Mouse (Mus musculus): Measurements from ENCODE around the gene Spocd1. TPM values are rescaled to one million over a fixed set of nuclear protein-coding genes. Genes with fewer than 3 reads are reported as not detected.

Spocd1 gene
- polyA plus RNA-seq, 1 experiment from 2014 or later = not detected

DNA sequence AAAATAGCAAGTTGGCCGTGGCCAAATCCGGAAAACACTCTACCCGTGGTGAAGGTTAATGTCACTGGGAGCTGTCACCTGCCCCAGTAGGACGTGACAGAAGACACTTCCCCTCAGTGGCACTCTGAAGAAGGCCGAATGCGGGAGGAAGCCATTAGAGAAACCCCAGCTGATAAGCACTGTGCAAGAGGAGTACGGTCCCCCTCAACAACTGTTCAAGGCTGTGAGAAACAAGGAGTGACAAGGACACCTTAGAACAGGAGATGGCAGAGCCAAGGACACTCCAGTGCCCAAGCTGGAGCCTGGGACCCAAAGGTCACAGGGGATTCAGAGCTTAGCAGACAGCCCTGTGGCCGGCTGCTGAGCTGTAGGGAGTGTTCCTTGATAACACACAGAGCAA, 2.5 kb upstream of the Spocd1 start:
- WGBS = 59% methylated on average over 8 of the region's 8 CpGs
- no peaks in the 10 kb centered on the region for H3K4me1 ChIP-seq (ENCODE audit: control insufficient read depth, insufficient read depth, low read length)
- ATAC-seq (ENCODE audit: low FRiP score) = no peak
- DNase-seq (ENCODE audit: low spot score, missing footprints) = peak; percentile 44
- no peaks in the 10 kb centered on the region for H3K27me3 ChIP-seq (ENCODE audit: control insufficient read depth, insufficient read depth, low read length)
- H3K9me3 ChIP-seq (ENCODE audit: control insufficient read depth, low read length) = no peaks in the 10 kb centered on the region
- H3K4me2 ChIP-seq = no peak overlapping the region
- H3K36me3 ChIP-seq (ENCODE audit: control insufficient read depth, insufficient read depth, low read length) = no peaks in the 10 kb centered on the region
- H3K9ac ChIP-seq (ENCODE audit: low read length) = no peak overlapping the region
- no peak overlapping the region for H3K4me3 ChIP-seq (ENCODE audit: low read depth, low read length)
- H3K27ac ChIP-seq (ENCODE audit: low read depth, low read length) = no peak overlapping the region

- 80% methylated on average over 3 of the region's 3 CpGs for WGBS
- DNase-seq (ENCODE audit: low spot score, missing footprints) = no peak
- no peak overlapping the region for H3K4me3 ChIP-seq (ENCODE audit: low read depth, low read length)
- H3K27me3 ChIP-seq (ENCODE audit: control insufficient read depth, insufficient read depth, low read length) = no peaks in the 10 kb centered on the region
- H3K9me3 ChIP-seq (ENCODE audit: control insufficient read depth, low read length) = no peaks in the 10 kb centered on the region; the same call in 1 of the 2 replicates
- no peak overlapping the region for H3K27ac ChIP-seq (ENCODE audit: low read depth, low read length)
- no peaks in the 10 kb centered on the region for H3K36me3 ChIP-seq (ENCODE audit: control insufficient read depth, insufficient read depth, low read length)
- no peak overlapping the region for H3K4me2 ChIP-seq
- no peak for ATAC-seq (ENCODE audit: low FRiP score)
- no peak overlapping the region for H3K9ac ChIP-seq (ENCODE audit: low read length)
- no peaks in the 10 kb centered on the region for H3K4me1 ChIP-seq (ENCODE audit: control insufficient read depth, insufficient read depth, low read length)
These were observed 2.0 kb upstream of the Spocd1 start for GRCm38 (mm10) chr4:129927091-129927490.

DNA sequence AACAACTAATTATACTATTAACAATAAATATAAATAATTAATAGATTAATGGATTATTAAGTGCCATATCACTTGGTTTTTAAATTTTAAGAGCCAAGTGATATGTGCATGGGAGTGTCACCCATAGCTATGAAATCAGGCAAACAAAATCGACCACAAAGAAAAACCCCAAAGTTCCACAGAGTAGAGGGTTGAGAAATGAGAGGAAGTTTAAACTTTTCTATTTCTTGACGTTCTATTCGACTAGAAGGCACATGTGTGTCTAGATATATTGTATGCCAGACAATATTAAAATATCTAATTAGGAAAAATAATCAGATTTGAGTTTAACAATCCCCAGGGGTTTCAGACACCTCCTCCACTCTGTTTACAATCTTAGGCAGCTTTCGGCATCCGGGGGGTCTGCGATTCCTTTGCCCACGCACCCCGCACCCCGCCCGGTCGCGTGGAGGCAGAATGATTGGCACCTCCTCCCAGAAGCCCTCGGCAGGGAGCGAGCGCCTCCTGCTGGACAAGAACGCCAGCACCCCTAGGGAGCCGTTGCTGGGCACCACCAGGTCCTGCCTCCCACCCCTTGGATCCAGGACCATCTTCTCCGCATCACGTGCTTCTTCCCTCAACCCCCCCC, 811 bp upstream of the Spocd1 start:
- Histone ChIP-seq H3K9me3 (ENCODE audit: control insufficient read depth, low read length) (no peaks in the 10 kb centered on the region; the same call in 1 of the 2 replicates), H3K9ac (ENCODE audit: low read length) (no peak overlapping the region), H3K27me3 (ENCODE audit: control insufficient read depth, insufficient read depth, low read length) (no peaks in the 10 kb centered on the region), H3K4me3 (ENCODE audit: low read depth, low read length) (no peak overlapping the region), H3K27ac (ENCODE audit: low read depth, low read length) (no peak overlapping the region), H3K4me1 (ENCODE audit: control insufficient read depth, insufficient read depth, low read length) (no peaks in the 10 kb centered on the region), H3K36me3 (ENCODE audit: control insufficient read depth, insufficient read depth, low read length) (no peaks in the 10 kb centered on the region), H3K4me2 (peak overlapping the region; percentile 37; the same call in 1 of the 2 replicates)
- ATAC-seq (ENCODE audit: low FRiP score) (peak; percentile 61; the same call in 1 of the 2 replicates), DNase-seq (ENCODE audit: low spot score, missing footprints) (peak; percentile 99)
- 6% methylated on average over 19 of the region's 19 CpGs for WGBS

DNA sequence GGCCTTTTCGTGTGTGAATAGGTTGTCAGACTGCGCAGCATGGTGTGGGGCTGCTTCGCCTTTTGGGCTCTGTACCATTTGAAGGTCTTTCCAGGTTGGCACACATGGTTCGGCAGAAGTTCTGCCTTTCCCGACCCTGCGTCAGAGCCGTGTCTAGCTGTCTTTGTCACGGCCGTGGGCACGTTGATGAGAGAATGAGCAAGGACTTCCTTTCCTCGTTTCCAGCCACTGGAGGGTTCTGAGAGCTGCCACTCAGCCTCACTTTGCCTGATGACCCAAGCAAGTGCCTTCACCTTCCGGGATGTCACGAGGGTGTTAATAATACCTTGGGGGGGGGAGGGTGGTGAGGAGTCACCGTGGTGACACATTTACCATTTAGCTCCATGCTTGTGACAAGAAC, 4.6 kb downstream of the Spocd1 start:
- Histone ChIP-seq H3K9ac (ENCODE audit: low read length) (no peak overlapping the region), H3K27me3 (ENCODE audit: control insufficient read depth, insufficient read depth, low read length) (no peaks in the 10 kb centered on the region), H3K4me3 (ENCODE audit: low read depth, low read length) (no peak overlapping the region), H3K4me2 (no peak overlapping the region), H3K9me3 (ENCODE audit: control insufficient read depth, low read length) (no peaks in the 10 kb centered on the region; the same call in 1 of the 2 replicates), H3K4me1 (ENCODE audit: control insufficient read depth, insufficient read depth, low read length) (no peaks in the 10 kb centered on the region), H3K36me3 (ENCODE audit: control insufficient read depth, insufficient read depth, low read length) (no peaks in the 10 kb centered on the region), H3K27ac (ENCODE audit: low read depth, low read length) (no peak overlapping the region)
- WGBS = 81% methylated on average over 14 of the region's 14 CpGs
- peak; percentile 35 for DNase-seq (ENCODE audit: low spot score, missing footprints)
- no peak for ATAC-seq (ENCODE audit: low FRiP score)

DNA sequence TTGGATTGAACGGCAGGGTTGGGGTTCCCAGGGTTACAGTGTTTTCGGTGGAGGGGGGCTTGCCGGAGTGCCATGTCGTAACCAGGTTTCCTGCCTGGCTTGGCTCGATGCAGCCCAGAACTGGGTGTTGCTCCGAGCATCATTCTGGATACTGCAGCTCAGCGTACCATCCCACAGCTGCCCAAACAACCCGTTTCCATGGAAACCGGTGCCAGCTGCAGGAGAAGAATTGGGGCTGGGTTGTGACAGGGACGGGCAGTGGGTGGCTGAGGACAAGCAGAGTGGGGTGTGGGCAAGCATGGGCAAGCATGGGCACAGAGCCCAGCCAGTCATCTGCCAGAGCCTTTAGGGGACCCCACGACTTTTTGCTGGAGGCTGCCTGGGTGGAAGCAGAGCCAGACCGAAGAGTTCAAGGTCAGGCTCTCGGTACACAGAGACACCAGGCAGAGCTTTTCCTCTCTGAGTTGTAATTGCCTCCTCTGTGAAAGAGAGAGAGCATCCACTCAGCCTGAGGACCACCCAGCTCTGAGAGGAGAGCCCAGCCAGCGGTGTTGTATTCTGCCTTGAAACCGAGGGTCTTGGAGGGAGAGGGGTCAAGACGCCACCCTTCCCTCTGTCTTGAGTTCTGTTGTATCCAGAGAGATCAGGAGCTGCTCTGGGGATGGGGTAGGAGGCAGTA, 5.3 kb downstream of the Spocd1 start:
- 70% methylated on average over 16 of the region's 16 CpGs for WGBS
- no peak for ATAC-seq (ENCODE audit: low FRiP score)

GRCm38 (mm10) chr4:129951359-129951821, 22.3 kb downstream of the Spocd1 start:
- DNase-seq (ENCODE audit: low spot score, missing footprints) (no peak), ATAC-seq (ENCODE audit: low FRiP score) (no peak)
- H3K27ac ChIP-seq (ENCODE audit: low read depth, low read length) = no peak overlapping the region
- no peak overlapping the region for H3K4me3 ChIP-seq (ENCODE audit: low read depth, low read length)
- no peaks in the 10 kb centered on the region for H3K36me3 ChIP-seq (ENCODE audit: control insufficient read depth, insufficient read depth, low read length)
- no peak overlapping the region for H3K9ac ChIP-seq (ENCODE audit: low read length)
- H3K4me2 ChIP-seq = no peak overlapping the region
- no peaks in the 10 kb centered on the region for H3K4me1 ChIP-seq (ENCODE audit: control insufficient read depth, insufficient read depth, low read length)
- no peaks in the 10 kb centered on the region for H3K27me3 ChIP-seq (ENCODE audit: control insufficient read depth, insufficient read depth, low read length)
- WGBS = 84% methylated on average over 6 of the region's 6 CpGs
- no peaks in the 10 kb centered on the region for H3K9me3 ChIP-seq (ENCODE audit: control insufficient read depth, low read length)

More for the DNA sequence above, 5.3 kb downstream of the Spocd1 start:
- no peak overlapping the region for H3K4me3 ChIP-seq (ENCODE audit: low read depth, low read length)
- no peaks in the 10 kb centered on the region for H3K4me1 ChIP-seq (ENCODE audit: control insufficient read depth, insufficient read depth, low read length)
- no peak overlapping the region for H3K27ac ChIP-seq (ENCODE audit: low read depth, low read length)
- H3K4me2 ChIP-seq = no peak overlapping the region
- no peaks in the 10 kb centered on the region for H3K27me3 ChIP-seq (ENCODE audit: control insufficient read depth, insufficient read depth, low read length)
- H3K36me3 ChIP-seq (ENCODE audit: control insufficient read depth, insufficient read depth, low read length) = no peaks in the 10 kb centered on the region
- no peak for DNase-seq (ENCODE audit: low spot score, missing footprints)
- no peak overlapping the region for H3K9ac ChIP-seq (ENCODE audit: low read length)
- no peaks in the 10 kb centered on the region; the same call in 1 of the 2 replicates for H3K9me3 ChIP-seq (ENCODE audit: control insufficient read depth, low read length)

DNA sequence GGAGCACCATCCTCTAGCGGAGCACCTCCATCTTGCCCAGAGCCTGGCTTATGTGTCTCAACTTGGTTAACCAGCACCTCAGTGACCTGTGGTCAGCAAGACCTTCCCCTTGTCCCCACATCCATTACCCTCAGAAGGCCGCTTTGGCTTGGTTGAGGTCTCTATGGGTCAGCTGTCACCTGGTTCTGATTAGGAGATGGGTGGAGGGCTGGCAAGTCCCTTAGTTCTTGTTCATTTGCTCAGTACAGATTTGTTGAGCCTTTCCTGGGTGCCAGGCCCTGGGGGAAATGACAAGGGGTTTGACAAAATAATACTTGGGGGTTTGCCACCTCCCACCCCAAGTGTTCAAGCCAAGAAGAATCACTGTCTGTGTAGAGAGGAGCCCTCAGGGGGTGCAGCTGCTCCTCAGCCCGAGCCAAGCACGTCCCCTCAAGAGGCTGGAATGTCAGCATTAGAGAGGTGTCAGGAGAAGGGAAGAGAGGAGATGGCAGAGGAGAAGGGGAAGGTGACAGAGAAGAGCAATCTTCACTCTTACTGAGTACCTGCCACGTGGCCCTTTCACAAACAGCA, 23.3 kb downstream of the Spocd1 start:
- no peak overlapping the region for H3K9ac ChIP-seq (ENCODE audit: low read length)
- H3K36me3 ChIP-seq (ENCODE audit: control insufficient read depth, insufficient read depth, low read length) = no peaks in the 10 kb centered on the region
- no peaks in the 10 kb centered on the region for H3K9me3 ChIP-seq (ENCODE audit: control insufficient read depth, low read length)
- DNase-seq (ENCODE audit: low spot score, missing footprints) = no peak
- H3K27ac ChIP-seq (ENCODE audit: low read depth, low read length) = no peak overlapping the region
- H3K4me1 ChIP-seq (ENCODE audit: control insufficient read depth, insufficient read depth, low read length) = no peaks in the 10 kb centered on the region
- no peak overlapping the region for H3K4me2 ChIP-seq
- no peak overlapping the region for H3K4me3 ChIP-seq (ENCODE audit: low read depth, low read length)
- ATAC-seq (ENCODE audit: low FRiP score) = no peak
- H3K27me3 ChIP-seq (ENCODE audit: control insufficient read depth, insufficient read depth, low read length) = no peaks in the 10 kb centered on the region
- 73% methylated on average over 5 of the region's 5 CpGs for WGBS

DNA sequence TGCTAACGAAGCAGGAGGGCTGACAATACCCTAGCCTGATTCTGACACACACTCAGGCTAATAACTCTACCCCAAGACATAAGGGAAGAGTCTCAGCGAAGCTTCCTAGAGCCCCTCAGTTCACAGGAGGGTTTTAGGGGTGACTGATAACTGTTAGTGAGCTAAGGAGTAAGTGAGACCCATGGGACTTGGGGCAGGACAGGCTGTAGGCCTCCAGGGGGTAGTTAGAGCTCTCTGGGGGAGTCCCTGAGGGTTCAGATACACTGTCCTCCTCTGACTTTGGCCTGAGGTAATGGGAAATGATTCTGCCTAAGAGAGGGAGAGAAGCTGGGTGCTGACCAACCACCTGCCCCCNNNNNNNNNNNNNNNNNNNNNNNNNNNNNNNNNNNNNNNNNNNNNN, 25.5 kb downstream of the Spocd1 start:
- WGBS = 69% methylated on average over 2 of the region's 2 CpGs
- Histone ChIP-seq H3K27ac (ENCODE audit: low read depth, low read length) (no peak overlapping the region), H3K9ac (ENCODE audit: low read length) (no peak overlapping the region), H3K36me3 (ENCODE audit: control insufficient read depth, insufficient read depth, low read length) (no peaks in the 10 kb centered on the region), H3K4me1 (ENCODE audit: control insufficient read depth, insufficient read depth, low read length) (no peaks in the 10 kb centered on the region), H3K9me3 (ENCODE audit: control insufficient read depth, low read length) (no peaks in the 10 kb centered on the region), H3K4me3 (ENCODE audit: low read depth, low read length) (no peak overlapping the region), H3K27me3 (ENCODE audit: control insufficient read depth, insufficient read depth, low read length) (no peaks in the 10 kb centered on the region), H3K4me2 (no peak overlapping the region)
- DNase-seq (ENCODE audit: low spot score, missing footprints) (no peak), ATAC-seq (ENCODE audit: low FRiP score) (no peak)

Data from midbrain, embryonic 11.5 days (tissue).